Mouse (Mus musculus) thymus, postnatal 14 days (tissue): ENCODE results near the gene Pmf1.

Source experiments
- DNase-seq: peaks from one replicate; pipeline ENCODE4 v3.0.0; 2021

The Pmf1 gene

GRCm38 (mm10) chr3:88350732-88351131, 59.4 kb downstream of the Pmf1 start:
- DNase-seq = no peak
